In the genomic region with DNA sequence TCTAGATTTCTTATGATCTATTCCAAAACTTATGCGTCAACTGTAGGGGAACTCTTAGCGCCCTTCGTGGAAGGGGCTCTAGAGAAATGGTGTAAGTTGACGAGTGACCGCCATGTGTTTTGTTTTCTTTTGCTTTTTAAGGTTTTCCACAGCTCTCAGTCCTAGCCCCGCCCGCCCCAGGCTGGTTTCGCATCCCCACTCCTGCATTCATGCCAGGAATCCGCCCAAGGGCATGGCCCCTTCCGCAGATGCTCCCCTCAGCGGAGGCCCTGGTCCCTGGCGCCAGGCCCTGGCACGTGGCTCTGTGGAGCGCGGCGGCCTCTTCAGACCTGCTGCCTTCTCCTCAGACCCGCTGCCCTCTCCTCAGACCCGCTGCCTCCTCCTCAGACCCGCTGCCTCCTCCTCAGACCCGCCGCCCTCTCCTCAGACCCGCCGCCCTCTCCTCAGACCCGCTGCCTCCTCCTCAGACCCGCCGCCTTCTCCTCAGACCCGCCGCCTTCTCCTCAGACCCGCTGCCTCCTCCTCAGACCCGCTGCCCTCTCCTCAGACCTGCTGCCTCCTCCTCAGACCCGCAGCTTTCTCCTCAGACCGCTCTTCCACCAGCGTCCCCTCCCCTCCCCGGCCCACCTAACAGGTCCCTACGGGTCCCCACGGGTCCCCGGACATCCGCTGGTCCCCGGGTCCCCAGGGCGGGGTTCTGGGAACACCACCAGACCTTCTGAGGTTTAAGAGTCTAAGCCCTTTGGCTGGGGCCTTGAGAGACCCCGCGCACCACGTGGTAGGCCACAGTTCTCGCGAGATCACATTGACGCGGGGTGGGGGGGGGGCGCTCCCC, we compare ENCODE assay signal across 9 mouse cellular contexts. TPM values are rescaled to one million over a fixed set of nuclear protein-coding genes. Genes with fewer than 3 reads are reported as not detected.
DNase-seq lines count a peak whose midpoint lies in the region; ATAC-seq lines count a peak whose summit lies in the region.
"Had no signal": no experiment of that assay in that cellular context is flagged by ENCODE, and none has a peak within 500 bp of the region (broad histone marks: within the 10 kb centered on the region; RNA-seq: fewer than 3 reads in every experiment).

No protein-coding gene starts in this region.

- peak; percentile 54; the same call in 1 of the 2 replicates for ATAC-seq in hindbrain, embryonic 11.5 days (ENCODE audit: low FRiP score)
- peak; percentile 65; the same call in 1 of the 2 replicates for ATAC-seq in midbrain, embryonic 13.5 days
- no peak for ATAC-seq in erythroid progenitor cell, adult 5-6 weeks (replicated peaks; ENCODE audit: low FRiP score, poor library complexity, severe bottlenecking)

- no peaks in the 10 kb centered on the region; the same call in 1 of the 2 replicates for H3K9me3 ChIP-seq in embryonic facial prominence, embryonic 10.5 days
- no peaks in the 10 kb centered on the region for H3K9me3 ChIP-seq in hindbrain, embryonic 11.5 days (ENCODE audit: control insufficient read depth, low read length)
- peaks cover 5% of the 10 kb centered on the region; the same call in 1 of the 2 replicates for H3K9me3 ChIP-seq in midbrain, embryonic 13.5 days

- H3K9ac ChIP-seq in hindbrain, embryonic 11.5 days (ENCODE audit: low read depth, low read length), result peak overlapping the region; percentile 45; the same call in 1 of the 2 replicates
- H3K9ac ChIP-seq in midbrain, embryonic 13.5 days (replicated peaks), result peak overlapping the region; percentile 53

- H3K4me3 ChIP-seq in embryonic facial prominence, embryonic 10.5 days, result peak overlapping the region; percentile 57
- peak overlapping the region; percentile 33 for H3K4me3 ChIP-seq in hindbrain, embryonic 11.5 days (ENCODE audit: low read depth, low read length)
- H3K4me3 ChIP-seq in midbrain, embryonic 13.5 days (replicated peaks), result peak overlapping the region; percentile 36
- H3K4me3 ChIP-seq: myocyte had no signal

- H3K36me3 ChIP-seq in embryonic facial prominence, embryonic 10.5 days (replicated peaks), result no peaks in the 10 kb centered on the region
- H3K36me3 ChIP-seq in hindbrain, embryonic 11.5 days (ENCODE audit: control insufficient read depth, insufficient read depth, low read length), result no peaks in the 10 kb centered on the region
- H3K36me3 ChIP-seq in midbrain, embryonic 13.5 days, result no peaks in the 10 kb centered on the region

- H3K27me3 ChIP-seq in embryonic facial prominence, embryonic 10.5 days (replicated peaks; ENCODE audit: low read depth, poor library complexity, severe bottlenecking), result peaks cover 14% of the 10 kb centered on the region
- peaks cover 5% of the 10 kb centered on the region; the same call in 1 of the 2 replicates for H3K27me3 ChIP-seq in hindbrain, embryonic 11.5 days (ENCODE audit: control insufficient read depth, insufficient read depth, low read length)
- peaks cover 47% of the 10 kb centered on the region for H3K27me3 ChIP-seq in midbrain, embryonic 13.5 days

- H3K4me2 ChIP-seq in hindbrain, embryonic 11.5 days (replicated peaks; ENCODE audit: low read depth, low read length), result peak overlapping the region; percentile 56
- peak overlapping the region; percentile 57 for H3K4me2 ChIP-seq in midbrain, embryonic 13.5 days (replicated peaks)

- 15% methylated on average over 48 of the region's 48 CpGs for WGBS in embryonic facial prominence, embryonic 10.5 days
- 13% methylated on average over 46 of the region's 48 CpGs for WGBS in hindbrain, embryonic 11.5 days
- 17% methylated on average over 48 of the region's 48 CpGs for WGBS in midbrain, embryonic 13.5 days

- peak overlapping the region; percentile 84 for H3K27ac ChIP-seq in embryonic facial prominence, embryonic 10.5 days (replicated peaks)
- no peak overlapping the region for H3K27ac ChIP-seq in hindbrain, embryonic 11.5 days (ENCODE audit: low read depth, low read length)
- no peak overlapping the region for H3K27ac ChIP-seq in midbrain, embryonic 13.5 days

- peaks cover 10% of the 10 kb centered on the region for H3K4me1 ChIP-seq in embryonic facial prominence, embryonic 10.5 days
- no peaks in the 10 kb centered on the region for H3K4me1 ChIP-seq in hindbrain, embryonic 11.5 days (replicated peaks; ENCODE audit: control insufficient read depth, insufficient read depth, low read length)
- peaks cover 7% of the 10 kb centered on the region for H3K4me1 ChIP-seq in midbrain, embryonic 13.5 days (replicated peaks)

- DNase-seq in kidney, postnatal 4 days, result peak; percentile 41 to 43
- DNase-seq in kidney, adult 11 months, result no peak
- peak; percentile 77 for DNase-seq in embryonic facial prominence, embryonic 10.5 days (ENCODE audit: low spot score)
- DNase-seq in hindbrain, embryonic 11.5 days (ENCODE audit: low spot score), result peak; percentile 55
- DNase-seq in cerebellum, adult 9-11 months, result no peak
- DNase-seq in kidney, postnatal 25 days, result no peak

RNA-seq across cellular contexts. Expression of a gene that starts 22.3 kb away (rescaled TPM):
- polyA plus RNA-seq in embryonic facial prominence, embryonic 10.5 days (2016; fragmentation: Nextera tagmentation; extraction: Ambion mirVana), result 6.5 and 8.7 TPM in 2 replicates
- 0.09 TPM in 1 of 2 replicates, not detected in the other for polyA plus RNA-seq in hindbrain, embryonic 11.5 days (2014; fragmentation: Nextera tagmentation; extraction: Ambion mirVana)
- 0.86 and 2.5 TPM in 2 replicates for polyA plus RNA-seq in midbrain, embryonic 13.5 days (2015; fragmentation: Nextera tagmentation; extraction: Ambion mirVana)
- not detected in 2 replicates for total RNA-seq in erythroid progenitor cell, adult 5-6 weeks (2015; ENCODE audit: low replicate concordance)
- not detected in 2 replicates for total RNA-seq in erythroid progenitor cell, adult 5-6 weeks (2017; ENCODE audit: low replicate concordance)
- polyA plus RNA-seq: myocyte had no signal

RNA-seq across cellular contexts. Expression of a gene that starts 23.2 kb away (rescaled TPM):
- 5.2 and 6.4 TPM in 2 replicates for polyA plus RNA-seq in embryonic facial prominence, embryonic 10.5 days (2016; fragmentation: Nextera tagmentation; extraction: Ambion mirVana)
- polyA plus RNA-seq in hindbrain, embryonic 11.5 days (2014; fragmentation: Nextera tagmentation; extraction: Ambion mirVana), result 2.1 TPM in 2 replicates
- polyA plus RNA-seq in midbrain, embryonic 13.5 days (2015; fragmentation: Nextera tagmentation; extraction: Ambion mirVana), result 2.3 and 3.2 TPM in 2 replicates
- total RNA-seq in erythroid progenitor cell, adult 5-6 weeks (2015; ENCODE audit: low replicate concordance), result not detected in 2 replicates
- total RNA-seq in erythroid progenitor cell, adult 5-6 weeks (2017; ENCODE audit: low replicate concordance), result not detected in 2 replicates
- polyA plus RNA-seq: myocyte had no signal

Comparison
In these comparisons a context has a peak if more than half of its experiments do, and no peak if none do; other contexts are left out.
1. DNase-seq: peak in kidney, postnatal 4 days (2 of 2), embryonic facial prominence, embryonic 10.5 days (single experiment) and hindbrain, embryonic 11.5 days (single experiment); none in kidney, adult 11 months (single experiment), cerebellum, adult 9-11 months (single experiment) and kidney, postnatal 25 days (0 of 2).
2. Peak in every context shown above with its lines, with median percentiles within 50 percentile points of each other: H3K4me3 ChIP-seq.